Mouse (Mus musculus) liver, adult 2 months (tissue): Measurements from ENCODE around the gene Klf11.

Source experiments
- CTCF ChIP-seq: fragments of 200-500 bp; IDR thresholded peaks from 2 replicates; pipeline ENCODE4 v1.5.1; 2011; ENCODE audit warnings: low read depth, low read length, control low read depth
- POLR2A ChIP-seq: fragments of 200-500 bp; IDR thresholded peaks from 2 replicates; pipeline ENCODE4 v1.6.1; 2011; ENCODE audit warnings: low read length, control low read depth; ENCODE audit not compliant: insufficient read depth; ENCODE audit errors: extremely low read depth

- TF ChIP-seq CTCF (peak; percentile 64), POLR2A (no peak)
These were observed 59.6 kb downstream of the Klf11 start for GRCm38 (mm10) chr12:24710672-24711071.
